Mouse (Mus musculus) kidney, postnatal 14 days (tissue): Measurements from ENCODE around the gene Tm9sf2.
A peak's percentile ranks its signal among the peaks of the same experiment; 100 is the strongest.

Source experiments
- DNase-seq: peaks from one replicate; pipeline ENCODE4 v3.0.0; 2022; ENCODE audit warnings: mixed read lengths

The Tm9sf2 gene

DNA sequence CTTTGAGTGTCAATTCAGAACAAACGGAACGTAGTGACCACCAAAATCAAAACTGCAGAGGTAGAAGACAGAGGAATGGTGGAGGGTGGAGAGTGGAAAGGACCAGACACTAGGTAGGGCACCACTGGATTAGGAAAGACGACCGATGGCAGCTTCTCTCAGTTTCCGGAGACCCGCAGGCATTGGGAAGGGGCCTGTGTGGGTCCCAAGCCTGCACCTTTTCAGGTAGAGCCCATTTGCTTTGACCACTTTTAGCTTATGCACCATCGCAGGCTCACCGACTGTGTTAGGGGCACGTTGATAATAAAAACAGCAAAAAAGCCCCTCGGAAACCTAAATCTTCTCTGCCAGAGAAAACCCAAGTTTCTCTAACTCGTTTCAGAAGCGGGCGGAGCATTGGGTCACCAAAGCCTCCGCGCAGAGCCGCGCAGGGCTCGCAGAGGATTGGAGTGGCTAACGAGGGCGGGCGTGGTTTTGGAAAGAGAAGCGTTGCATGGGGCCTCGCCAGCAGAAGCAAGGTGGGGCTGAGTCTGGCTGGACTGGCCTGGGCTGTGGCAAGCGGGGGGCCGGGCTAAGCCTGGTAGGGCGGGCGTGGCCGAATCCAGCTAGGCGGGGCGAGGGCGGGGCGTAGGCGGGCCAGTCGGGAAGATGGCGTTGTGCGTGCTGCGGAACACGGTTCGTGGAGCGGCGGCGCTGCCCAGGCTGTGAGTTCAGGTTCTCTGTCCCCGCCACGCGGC lies 74.4 kb downstream of the Tm9sf2 start, which contains the start of gene Clybl:
TSS of gene Clybl (plus strand) at position 627 of the 737 bp plus-strand sequence.
- DNase-seq: peak; percentile 97

DNA sequence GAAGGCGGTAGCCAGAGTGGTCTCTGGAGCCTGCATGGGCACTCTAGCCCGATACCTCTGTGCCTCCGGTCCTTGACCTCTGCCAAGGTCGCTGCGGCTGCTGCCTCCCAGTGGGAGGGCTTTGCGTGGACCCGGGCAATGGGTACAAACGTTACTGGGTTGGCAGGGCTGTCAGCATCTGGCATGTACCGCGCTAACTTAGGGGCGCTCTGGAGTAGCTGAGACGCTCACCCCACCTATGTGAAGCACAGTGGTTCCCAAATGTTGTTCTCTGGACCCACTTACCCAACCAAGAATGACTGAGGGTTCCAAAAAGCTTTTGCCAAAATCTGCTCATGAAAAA lies 74.9 kb downstream of the Tm9sf2 start:
- no peak for DNase-seq

DNA sequence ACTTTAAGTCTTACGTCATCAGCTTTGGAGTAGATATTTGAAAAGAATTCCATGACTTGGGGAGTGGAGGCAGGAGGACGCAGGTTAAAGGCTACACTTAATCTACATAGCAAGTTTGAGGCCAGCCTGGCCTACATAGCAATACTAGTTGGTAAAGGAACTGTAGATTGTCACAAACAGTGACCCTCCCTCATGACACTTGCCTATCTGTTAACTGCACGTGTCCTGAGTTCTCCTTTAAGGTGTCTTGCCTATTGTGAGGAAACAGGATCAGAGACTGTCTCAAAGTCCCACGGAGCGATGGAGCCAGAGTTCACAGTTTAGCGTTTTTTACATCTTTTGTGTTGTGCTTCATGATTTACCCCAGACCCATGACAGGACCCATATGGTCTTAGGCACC lies 75.4 kb downstream of the Tm9sf2 start:
- DNase-seq: no peak

DNA sequence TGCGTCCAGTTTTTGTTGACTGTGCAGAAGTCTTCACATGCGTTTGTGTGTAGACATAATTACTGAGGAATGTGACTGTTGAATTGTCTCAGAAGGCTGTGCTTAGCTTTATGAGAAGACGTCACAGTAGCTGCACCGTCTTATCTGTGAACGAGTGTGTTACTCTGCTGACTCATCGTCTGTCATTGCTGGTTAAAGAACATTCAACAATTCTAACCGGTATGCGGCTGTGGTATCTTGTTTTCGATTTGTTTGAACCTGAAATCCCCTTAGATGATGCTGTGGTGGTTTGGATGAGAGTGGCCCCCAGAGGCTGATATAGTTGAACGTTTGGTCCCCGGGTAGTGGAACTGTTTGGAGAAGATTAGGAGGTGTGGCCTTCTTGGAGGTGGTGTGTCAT lies 77.1 kb downstream of the Tm9sf2 start:
- no peak for DNase-seq

DNA sequence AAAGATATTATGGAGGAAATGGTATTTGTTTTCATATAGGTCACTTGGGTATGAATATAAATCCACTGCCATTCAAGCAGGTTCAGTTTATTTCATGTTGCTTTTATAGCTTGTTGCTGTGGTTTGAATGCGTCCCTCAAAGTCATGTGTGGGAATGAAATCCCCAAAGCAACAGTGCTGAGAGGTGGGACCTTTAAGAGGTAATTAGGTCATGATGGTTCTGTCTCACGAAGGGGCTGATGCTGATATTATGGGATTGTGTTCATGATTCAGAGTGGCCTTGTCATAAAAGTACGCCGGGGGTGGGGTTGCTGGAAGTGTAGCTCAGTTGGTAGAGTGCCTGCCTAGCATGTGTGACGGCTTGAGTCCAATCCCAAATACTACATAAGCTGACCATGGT lies 81.4 kb downstream of the Tm9sf2 start:
- DNase-seq: no peak

DNA sequence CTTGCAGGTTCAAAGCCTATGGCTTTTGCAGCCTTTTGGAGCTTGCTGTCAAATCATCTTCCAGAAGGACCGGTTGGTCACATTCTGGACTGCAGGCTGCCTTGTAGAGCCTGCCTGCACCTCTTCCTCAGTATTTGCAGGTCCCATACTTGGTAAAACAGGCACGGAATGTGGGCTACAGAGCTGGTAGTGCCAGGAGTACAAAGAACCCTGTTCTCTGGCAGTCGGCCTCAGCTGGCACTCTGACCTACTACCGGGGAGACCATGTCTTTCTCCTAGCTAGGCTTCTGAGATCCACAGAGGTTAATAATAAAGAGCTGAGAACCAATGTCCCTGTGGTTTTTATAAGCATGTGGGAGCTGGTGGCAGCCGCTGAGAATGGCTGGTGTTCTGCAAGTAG lies 83.1 kb downstream of the Tm9sf2 start:
- DNase-seq: peak; percentile 41

DNA sequence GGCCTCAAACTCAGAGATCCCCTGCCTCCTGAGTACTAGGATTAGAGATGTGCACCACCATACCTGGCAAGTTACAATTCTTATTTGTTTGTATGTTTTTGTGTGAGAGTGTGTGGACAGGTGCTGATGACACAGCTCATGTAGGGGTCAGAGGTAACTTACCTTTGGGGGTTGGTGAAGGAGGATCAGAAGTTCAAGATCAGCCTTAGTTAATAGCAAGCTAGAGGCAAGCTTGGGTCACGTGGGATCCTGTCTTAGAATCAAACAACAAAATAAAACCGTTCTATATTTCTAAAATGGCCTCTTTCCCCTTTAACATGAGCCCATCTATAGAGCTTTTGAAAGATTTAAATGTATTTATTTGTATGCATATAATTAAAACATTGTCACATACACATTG lies 83.7 kb downstream of the Tm9sf2 start:
- DNase-seq: no peak

DNA sequence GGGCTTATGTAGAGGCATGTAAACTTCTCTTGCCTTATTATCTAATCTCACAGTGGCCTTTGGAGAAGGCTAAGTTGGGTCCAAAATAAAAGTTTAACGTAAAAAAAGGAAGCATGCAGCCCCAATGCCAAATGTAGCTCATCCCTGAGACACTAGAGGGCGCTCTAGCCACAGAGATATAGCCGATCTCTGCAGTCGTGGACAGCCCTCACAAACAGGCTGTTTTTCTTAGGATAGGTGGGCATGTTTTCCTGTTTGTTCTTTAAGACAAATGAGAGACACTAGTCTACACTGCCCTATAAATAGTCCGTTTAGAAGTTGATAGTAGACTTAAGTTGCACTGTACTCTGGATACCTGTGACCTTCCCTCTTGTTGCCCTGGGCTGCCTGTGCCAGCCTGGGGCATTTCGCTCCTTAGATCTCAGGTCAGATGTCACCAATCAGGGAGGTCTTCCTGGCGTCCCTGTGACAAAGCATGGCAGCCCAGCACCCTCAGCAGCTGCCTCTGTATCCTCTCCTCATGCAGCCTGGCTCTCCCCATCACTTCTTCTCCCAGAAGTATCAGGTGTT lies 84.2 kb downstream of the Tm9sf2 start:
- DNase-seq: peak; percentile 76

DNA sequence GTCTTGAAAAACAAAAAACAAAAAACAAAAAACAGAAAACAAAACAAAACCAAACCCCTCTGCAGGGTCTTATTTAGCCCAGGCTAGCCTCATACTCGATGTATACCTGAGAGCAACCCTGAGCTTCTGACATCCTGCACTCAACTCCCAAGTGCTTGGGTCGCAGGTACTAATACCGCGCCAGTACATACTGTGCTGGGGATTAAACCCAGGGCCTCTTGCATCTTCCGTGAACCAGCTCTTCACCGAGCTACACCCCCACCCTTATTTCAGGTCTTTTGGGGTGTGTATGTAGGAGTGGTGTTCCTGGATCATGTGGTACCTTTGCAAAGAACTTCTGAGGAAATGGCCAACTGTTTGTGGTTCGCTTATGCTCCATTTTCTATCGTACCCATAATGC lies 87.8 kb downstream of the Tm9sf2 start:
- DNase-seq: no peak

DNA sequence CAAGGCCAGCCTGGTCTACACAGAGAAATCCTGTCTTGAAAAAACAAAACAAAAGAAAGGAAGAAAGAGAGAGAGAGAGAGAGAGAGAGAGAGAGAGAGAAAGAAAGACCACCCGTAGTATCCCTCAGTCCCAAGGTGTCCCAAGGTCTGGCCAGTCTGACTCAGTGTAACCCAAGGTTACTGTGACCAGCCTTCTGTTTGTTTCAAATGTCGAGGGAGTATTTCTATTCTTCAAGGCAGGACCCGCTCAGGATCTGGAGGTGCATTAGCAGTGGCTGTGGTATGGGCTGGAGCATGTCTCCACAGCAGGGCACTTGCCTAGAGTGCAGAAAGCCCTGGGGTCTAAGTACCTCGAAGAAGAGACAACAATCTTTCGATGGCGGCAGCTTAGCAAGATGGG lies 90.0 kb downstream of the Tm9sf2 start:
- DNase-seq: no peak

DNA sequence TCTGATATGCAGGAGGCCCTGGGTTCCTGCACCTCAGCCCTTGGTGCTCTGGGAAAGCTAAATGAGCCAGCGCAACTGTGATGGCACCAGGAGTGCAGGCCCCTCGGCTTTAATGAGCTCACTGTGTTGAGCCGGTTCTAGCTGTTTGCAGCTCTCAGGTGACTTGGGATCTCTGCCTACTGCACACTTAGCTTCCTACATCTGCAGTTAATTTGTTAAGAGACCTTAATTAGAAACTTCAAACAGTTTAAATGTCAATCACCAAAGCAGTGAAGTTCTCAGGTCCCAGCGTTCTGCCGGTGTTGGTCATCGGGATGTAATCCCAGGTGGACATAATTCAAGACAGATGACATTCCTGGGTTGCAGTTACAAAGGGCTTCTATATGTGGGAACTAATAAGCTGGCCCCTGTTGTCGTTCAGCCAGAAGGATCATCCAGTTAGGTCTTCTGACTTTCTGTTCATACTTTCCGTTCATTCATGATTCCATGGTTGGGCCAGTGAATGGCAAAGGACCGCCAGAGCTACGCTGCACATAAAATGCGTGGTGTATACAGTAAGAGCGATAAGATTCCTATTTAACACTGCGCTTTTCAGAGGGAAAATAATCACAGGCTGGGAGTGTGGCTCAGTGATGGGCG lies 93.5 kb downstream of the Tm9sf2 start:
- DNase-seq: no peak

DNA sequence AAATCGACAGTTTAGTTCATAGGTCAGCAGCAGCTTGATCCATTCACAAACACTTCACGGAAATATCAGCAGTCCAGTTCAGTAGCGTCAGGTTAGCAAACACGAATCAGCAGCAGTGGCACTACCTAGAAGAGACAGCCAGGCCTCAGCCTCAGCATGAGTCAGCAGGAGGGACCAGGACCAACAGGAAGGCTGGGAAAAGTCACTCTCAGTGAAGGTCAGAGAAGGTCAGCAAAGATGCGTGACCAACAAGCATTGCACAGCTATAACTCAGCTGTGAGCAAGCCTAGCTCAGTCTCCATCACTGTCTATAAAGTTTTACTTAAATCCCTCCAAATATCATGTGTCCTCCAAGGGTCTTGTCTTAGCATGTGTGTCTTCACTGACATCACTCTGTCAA lies 102.3 kb downstream of the Tm9sf2 start:
- no peak for DNase-seq
